Mouse (Mus musculus) myocyte (in vitro differentiated cells): ENCODE measurements around the gene Il4. TPM values are rescaled to one million over a fixed set of nuclear protein-coding genes. Genes with fewer than 3 reads are reported as not detected.

Experiments used
- H3K27me3 ChIP-seq: one replicate; pipeline ENCODE4 v1.6.1; 2011; ENCODE audit not compliant: control insufficient read depth, insufficient read depth, insufficient read length
- H3K36me3 ChIP-seq: one replicate; pipeline ENCODE4 v1.6.1; 2011; ENCODE audit not compliant: control insufficient read depth, insufficient read depth
- H3K4me2 ChIP-seq: one replicate; pipeline ENCODE4 v1.6.1; 2011; ENCODE audit warnings: low read depth, control low read depth
- H3K4me3 ChIP-seq: one replicate; pipeline ENCODE4 v1.5.1; 2011; ENCODE audit warnings: mild to moderate bottlenecking, control low read depth, moderate library complexity
- H3K79me2 ChIP-seq: one replicate; pipeline ENCODE4 v1.6.1; 2011; ENCODE audit not compliant: control insufficient read depth, insufficient read depth
- H3ac ChIP-seq: one replicate; pipeline ENCODE4 v1.6.1; 2011; ENCODE audit not compliant: control insufficient read depth, insufficient read length
- CEBPB ChIP-seq: IDR thresholded peaks from 2 replicates; pipeline ENCODE4 v1.6.1; 2011; ENCODE audit warnings: mild to moderate bottlenecking, moderate library complexity; ENCODE audit not compliant: poor library complexity, insufficient read depth, severe bottlenecking
- E2F4 ChIP-seq: IDR thresholded peaks from one replicate; pipeline ENCODE4 v1.6.1; 2011; ENCODE audit warnings: mild to moderate bottlenecking, control low read depth, moderate library complexity; ENCODE audit not compliant: insufficient read depth
- MAX ChIP-seq: IDR thresholded peaks from one replicate; pipeline ENCODE4 v1.6.1; 2011; ENCODE audit warnings: low read depth, mild to moderate bottlenecking, control low read depth
- MYOD1 ChIP-seq, 3 experiments: IDR thresholded peaks; one replicate each; pipeline ENCODE4 v1.6.1; 2011; ENCODE audit warnings: control low read depth in 2 of 3, low read depth in 2 of 3, mild to moderate bottlenecking in 2 of 3, moderate library complexity in 1 of 3; ENCODE audit not compliant: insufficient read length in 2 of 3, control insufficient read depth in 1 of 3
- MYOG ChIP-seq, 3 experiments: IDR thresholded peaks; one replicate each; pipeline ENCODE4 v1.6.1; 2011; ENCODE audit warnings: control low read depth in 2 of 3, low read depth in 2 of 3, mild to moderate bottlenecking in 2 of 3; ENCODE audit not compliant: insufficient read length in 2 of 3, control insufficient read depth in 1 of 3, insufficient read depth in 1 of 3
- POLR2A ChIP-seq: IDR thresholded peaks from one replicate; pipeline ENCODE4 v1.6.1; 2011; ENCODE audit warnings: low read depth, mild to moderate bottlenecking, control low read depth, moderate library complexity; ENCODE audit not compliant: insufficient read length
- POLR2AphosphoS2 ChIP-seq: IDR thresholded peaks from one replicate; pipeline ENCODE4 v1.6.1; 2011; ENCODE audit warnings: low read depth, control low read depth; ENCODE audit not compliant: insufficient read length
- REST ChIP-seq: IDR thresholded peaks from one replicate; pipeline ENCODE4 v1.6.1; 2011; ENCODE audit warnings: mild to moderate bottlenecking, control low read depth, moderate library complexity; ENCODE audit not compliant: insufficient read depth, insufficient read length
- SRF ChIP-seq: IDR thresholded peaks from one replicate; pipeline ENCODE4 v1.6.1; 2011; ENCODE audit warnings: low read depth; ENCODE audit not compliant: control insufficient read depth, insufficient read length
- TCF12 ChIP-seq: IDR thresholded peaks from one replicate; pipeline ENCODE4 v1.6.1; 2011; ENCODE audit warnings: mild to moderate bottlenecking, control low read depth; ENCODE audit not compliant: poor library complexity, insufficient read depth, severe bottlenecking
- TCF3 ChIP-seq: IDR thresholded peaks from one replicate; pipeline ENCODE4 v1.6.1; 2011; ENCODE audit warnings: low read depth, control low read depth; ENCODE audit not compliant: insufficient read length
- USF1 ChIP-seq: IDR thresholded peaks from one replicate; pipeline ENCODE4 v1.6.1; 2011; ENCODE audit warnings: low read depth, mild to moderate bottlenecking, control low read depth, moderate library complexity
- polyA plus RNA-seq: library from polyadenylated mRNA; unstranded; fragments of >200 nt; fragmentation: generic; extraction: Trizol; gene quantifications from one replicate; pipeline ENCODE4 v1.2.1, GENCODE M21; 2012; ENCODE audit warnings: missing spikeins

Gene Il4
- polyA plus RNA-seq, 1 experiment: 0.19 TPM

GRCm38 (mm10) chr11:53644017-53644416, 25.5 kb upstream of the Il4 start:
- peaks cover under 1% of the 10 kb centered on the region for H3K36me3 ChIP-seq
- H3K79me2 ChIP-seq: no peaks in the 10 kb centered on the region
- no peak overlapping the region for H3ac ChIP-seq
- no peak overlapping the region for H3K4me3 ChIP-seq
- H3K27me3 ChIP-seq: no peaks in the 10 kb centered on the region
- no peak for TF ChIP-seq USF1
- TF ChIP-seq TCF12: no peak
- no peak overlapping the region for H3K4me2 ChIP-seq

GRCm38 (mm10) chr11:53642744-53643279, 24.3 kb upstream of the Il4 start:
- Histone ChIP-seq H3K36me3 (no peaks in the 10 kb centered on the region), H3ac (no peak overlapping the region), H3K79me2 (no peaks in the 10 kb centered on the region), H3K4me2 (no peak overlapping the region), H3K4me3 (no peak overlapping the region), H3K27me3 (peaks cover under 1% of the 10 kb centered on the region)
- no peak for TF ChIP-seq MYOG (IDR thresholded peaks at IDR 0.05; ENCODE audit: control insufficient read depth in 1 of 3, insufficient read depth in 1 of 3, insufficient read length in 2 of 3, low read depth in 2 of 3)
- no peak for TF ChIP-seq TCF12
- TF ChIP-seq SRF: no peak
- TF ChIP-seq E2F4: no peak
- TF ChIP-seq MYOD1 (IDR thresholded peaks at IDR 0.05; ENCODE audit: control insufficient read depth in 1 of 3, insufficient read length in 2 of 3, low read depth in 2 of 3): no peak
- TF ChIP-seq POLR2AphosphoS2: no peak
- no peak for TF ChIP-seq REST
- no peak for TF ChIP-seq POLR2A
- no peak for TF ChIP-seq CEBPB
- TF ChIP-seq USF1: no peak
- no peak for TF ChIP-seq MAX
- no peak for TF ChIP-seq TCF3

- no peaks in the 10 kb centered on the region for H3K79me2 ChIP-seq
- no peaks in the 10 kb centered on the region for H3K36me3 ChIP-seq
- H3ac ChIP-seq: no peak overlapping the region
- H3K27me3 ChIP-seq: peaks cover 6% of the 10 kb centered on the region
- TF ChIP-seq MYOD1 (IDR thresholded peaks at IDR 0.05; ENCODE audit: control insufficient read depth in 1 of 3, insufficient read length in 2 of 3, low read depth in 2 of 3): no peak
- no peak for TF ChIP-seq TCF3
- H3K4me3 ChIP-seq: no peak overlapping the region
- H3K4me2 ChIP-seq: no peak overlapping the region
Observed at GRCm38 (mm10) chr11:53637803-53638260, 19.4 kb upstream of the Il4 start.

- no peak overlapping the region for H3K4me3 ChIP-seq
- H3K4me2 ChIP-seq: no peak overlapping the region
Observed at GRCm38 (mm10) chr11:53637046-53637802, 18.8 kb upstream of the Il4 start.

GRCm38 (mm10) chr11:53636183-53636646, 17.7 kb upstream of the Il4 start:
- no peaks in the 10 kb centered on the region for H3K36me3 ChIP-seq
- peaks cover 6% of the 10 kb centered on the region for H3K27me3 ChIP-seq
- peak overlapping the region; percentile 6 for H3K4me2 ChIP-seq
- H3ac ChIP-seq: no peak overlapping the region
- H3K79me2 ChIP-seq: no peaks in the 10 kb centered on the region
- TF ChIP-seq MYOG (IDR thresholded peaks at IDR 0.05; ENCODE audit: control insufficient read depth in 1 of 3, insufficient read depth in 1 of 3, insufficient read length in 2 of 3, low read depth in 2 of 3): no peak
- TF ChIP-seq MYOD1 (IDR thresholded peaks at IDR 0.05; ENCODE audit: control insufficient read depth in 1 of 3, insufficient read length in 2 of 3, low read depth in 2 of 3): no peak
- no peak for TF ChIP-seq SRF
- TF ChIP-seq REST: no peak
- TF ChIP-seq E2F4: no peak
- TF ChIP-seq MAX: no peak
- TF ChIP-seq POLR2AphosphoS2: no peak
- TF ChIP-seq CEBPB: no peak
- no peak for TF ChIP-seq USF1
- TF ChIP-seq TCF12: no peak
- TF ChIP-seq POLR2A: no peak
- TF ChIP-seq TCF3: no peak
- no peak overlapping the region for H3K4me3 ChIP-seq

More at GRCm38 (mm10) chr11:53637046-53637802, 18.8 kb upstream of the Il4 start:
- Histone ChIP-seq H3K36me3 (no peaks in the 10 kb centered on the region), H3K27me3 (peaks cover 6% of the 10 kb centered on the region), H3K79me2 (no peaks in the 10 kb centered on the region), H3ac (no peak overlapping the region)
- no peak for TF ChIP-seq USF1
- no peak for TF ChIP-seq E2F4
- no peak for TF ChIP-seq MYOD1 (IDR thresholded peaks at IDR 0.05; ENCODE audit: control insufficient read depth in 1 of 3, insufficient read length in 2 of 3, low read depth in 2 of 3)
- no peak for TF ChIP-seq SRF
- no peak for TF ChIP-seq MYOG (IDR thresholded peaks at IDR 0.05; ENCODE audit: control insufficient read depth in 1 of 3, insufficient read depth in 1 of 3, insufficient read length in 2 of 3, low read depth in 2 of 3)
- TF ChIP-seq TCF12: no peak
- TF ChIP-seq TCF3: no peak
- no peak for TF ChIP-seq MAX
- TF ChIP-seq REST: no peak
- no peak for TF ChIP-seq CEBPB
- no peak for TF ChIP-seq POLR2AphosphoS2
- TF ChIP-seq POLR2A: no peak
